22 mouse cellular contexts compared by ENCODE assay signal in the genomic region with DNA sequence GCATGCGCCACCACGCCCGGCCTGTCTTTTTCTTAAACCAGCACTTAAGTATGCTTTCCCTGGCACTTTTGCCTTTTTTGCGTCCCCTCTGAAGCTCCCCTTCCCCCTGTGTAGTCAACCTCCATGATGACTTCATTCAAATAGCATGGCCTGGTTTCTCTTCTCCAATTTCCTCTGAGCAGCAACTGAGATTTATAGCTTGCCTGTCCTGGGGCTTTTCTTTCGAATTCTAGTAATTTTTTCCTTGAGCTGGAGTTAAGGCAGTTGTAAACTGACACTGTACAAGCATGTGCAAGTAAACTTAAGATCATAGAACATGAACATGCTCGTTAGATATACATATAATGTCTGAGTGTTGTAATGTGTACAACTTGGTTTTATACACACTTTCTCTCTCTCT. TPM values are rescaled to one million over a fixed set of nuclear protein-coding genes. Genes with fewer than 3 reads are reported as not detected.
"Had no signal": no experiment of that assay in that cellular context is flagged by ENCODE, and none has a peak within 500 bp of the region (broad histone marks: within the 10 kb centered on the region; RNA-seq: fewer than 3 reads in every experiment).

No protein-coding gene starts in this region.

- H3K36me3 ChIP-seq: heart, embryonic 13.5 days; heart, embryonic 15.5 days; hindbrain, embryonic 13.5 days; hindbrain, embryonic 15.5 days; limb, embryonic 13.5 days; limb, embryonic 15.5 days; liver, embryonic 12.5 days had no signal

- H3K4me1 ChIP-seq: heart, embryonic 13.5 days; hindbrain, embryonic 13.5 days; hindbrain, embryonic 15.5 days; limb, embryonic 13.5 days; limb, embryonic 15.5 days had no signal

- H3K27me3 ChIP-seq: heart, embryonic 13.5 days; heart, embryonic 15.5 days; hindbrain, embryonic 13.5 days; hindbrain, embryonic 15.5 days; limb, embryonic 13.5 days; limb, embryonic 15.5 days; liver, embryonic 12.5 days had no signal

- DNase-seq: gastrocnemius, postnatal 10 days; gastrocnemius, postnatal 25 days; heart, adult 11 months; heart, adult 2 months; heart, postnatal 36 days; layer of hippocampus, adult 9-11 months; layer of hippocampus, postnatal 36 days; left cerebral cortex, postnatal 4 days had no signal

- H3K9ac ChIP-seq: heart, embryonic 13.5 days; heart, embryonic 15.5 days; hindbrain, embryonic 13.5 days; hindbrain, embryonic 15.5 days; limb, embryonic 13.5 days; limb, embryonic 15.5 days; liver, embryonic 12.5 days; liver, embryonic 14.5 days had no signal

- H3K9me3 ChIP-seq: heart, embryonic 13.5 days; heart, embryonic 15.5 days; hindbrain, embryonic 13.5 days; hindbrain, embryonic 15.5 days; limb, embryonic 13.5 days; limb, embryonic 15.5 days; liver, embryonic 12.5 days had no signal

- H3K4me2 ChIP-seq: heart, embryonic 11.5 days; heart, embryonic 13.5 days; heart, embryonic 15.5 days; hindbrain, embryonic 13.5 days; hindbrain, embryonic 15.5 days; limb, embryonic 13.5 days; limb, embryonic 15.5 days; liver, embryonic 12.5 days had no signal

- H3K4me3 ChIP-seq: heart, adult 2 months; heart, embryonic 13.5 days; heart, embryonic 15.5 days; hindbrain, embryonic 13.5 days; hindbrain, embryonic 15.5 days; limb, embryonic 13.5 days; limb, embryonic 15.5 days; liver, embryonic 12.5 days had no signal

- H3K27ac ChIP-seq: heart, embryonic 13.5 days; heart, embryonic 15.5 days; hindbrain, embryonic 13.5 days; hindbrain, embryonic 15.5 days; hindbrain, postnatal 0 days; limb, embryonic 13.5 days; limb, embryonic 15.5 days; liver, embryonic 12.5 days; liver, embryonic 14.5 days had no signal

RNA-seq across cellular contexts. Expression of gene Oscar, which starts 8.6 kb away (rescaled TPM):
- total RNA-seq: gastrocnemius, adult 18-20 months; liver, adult 2 months had no signal
- polyA plus RNA-seq: heart, embryonic 13.5 days; heart, embryonic 15.5 days; intestine, embryonic 16.5 days; liver, adult 2 months; liver, embryonic 16.5 days had no signal
